Mouse (Mus musculus): ENCODE measurements around the gene Gm20388.

GRCm38 (mm10) chr8:121379387-121379786, 1468.7 kb downstream of the Gm20388 start:
- TF ChIP-seq CTCF (IDR thresholded peaks at IDR 0.05; ENCODE audit: low read depth) (no peak), EP300 (IDR thresholded peaks at IDR 0.05; ENCODE audit: low read depth) (no peak)

Data from liver, embryonic 14.5 days (tissue).